Mouse (Mus musculus) heart, adult 10 weeks (tissue): ENCODE results near the gene Cyth2. TPM values are rescaled to one million over a fixed set of nuclear protein-coding genes. Genes with fewer than 3 reads are reported as not detected.

Experiments
- polyA plus RNA-seq: library from polyadenylated mRNA; stranded (reverse); fragments of 350-450 nt; fragmentation: Illumina TruSeq; extraction: RNeasy Lipid Tissue Mini Kit (QIAGEN cat#74804); gene quantifications from one replicate; pipeline ENCODE4 v1.2.3, GENCODE M21; 2014; ENCODE audit warnings: low read depth, low replicate concordance

Cyth2 gene
- 56.6 TPM for polyA plus RNA-seq

GRCm38 (mm10) chr7:45813787-45814779, at the start of gene Cyth2:
Gene Cyth2 (minus strand): TSS chr7:45814581.

DNA sequence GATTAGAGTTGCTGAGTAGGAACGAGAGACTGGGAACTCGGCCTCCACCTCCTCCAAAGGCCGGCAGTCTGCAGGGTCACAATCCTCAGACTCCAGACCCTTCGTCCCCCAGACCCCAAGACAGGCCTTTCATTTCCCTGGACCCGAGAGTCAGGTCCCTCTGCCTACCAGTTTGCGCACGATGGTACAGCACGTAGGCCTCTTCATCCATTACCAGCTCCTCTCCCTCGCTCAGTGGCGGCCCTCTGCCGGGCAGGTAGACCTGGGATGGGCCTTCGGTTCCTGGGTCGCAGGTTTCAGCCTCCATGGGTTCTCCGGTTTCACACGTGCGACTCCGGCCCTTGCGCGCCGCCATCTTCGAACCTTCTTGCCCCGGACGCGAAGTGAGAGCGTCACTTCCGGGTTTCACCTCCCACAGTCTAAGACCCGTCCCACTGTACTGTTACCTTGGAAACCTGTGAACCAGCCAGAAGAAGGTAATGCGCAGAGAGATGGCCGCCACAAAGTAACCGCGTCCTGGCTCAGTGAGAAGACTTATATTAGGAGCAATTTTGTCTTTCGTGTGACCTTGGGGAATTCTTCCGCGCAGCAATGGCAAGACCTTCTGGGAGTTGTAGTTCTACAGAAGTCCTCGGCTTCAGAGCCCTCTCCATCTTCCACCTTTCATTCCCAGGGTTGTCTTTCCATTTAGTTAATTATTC, 16.2 kb upstream of the Cyth2 start, which contains the start of gene Grwd1:
Gene Grwd1, minus strand, starts transcription at position 518 of the 701 bp plus-strand sequence.

DNA sequence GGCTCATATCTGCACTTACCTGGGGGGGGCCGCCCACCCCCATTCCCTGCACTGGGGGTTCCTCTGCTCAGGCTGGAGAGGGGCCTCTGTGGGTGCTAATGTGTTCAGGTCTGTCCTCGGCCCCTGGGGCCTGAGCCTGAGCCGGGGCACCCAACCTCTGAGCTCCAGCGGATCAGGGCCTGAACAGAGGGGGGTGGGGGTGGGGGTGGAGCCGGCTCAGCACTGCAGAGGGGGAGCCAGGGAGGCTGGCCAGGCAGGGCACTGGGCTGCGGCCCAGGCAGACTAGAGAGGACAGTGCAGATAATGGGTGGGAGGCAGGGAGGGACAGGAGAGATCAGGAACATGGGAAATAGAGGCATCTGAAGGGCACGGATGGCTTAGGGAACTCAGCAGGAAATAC, 10.2 kb upstream of the Cyth2 start, which contains the start of gene Kcnj14:
Gene Kcnj14, minus strand, starts transcription at position 185 of the 400 bp plus-strand sequence.

GRCm38 (mm10) chr7:45784524-45785372, 29.6 kb downstream of the Cyth2 start, which contains the start of gene Sult2b1:
Gene Sult2b1 (minus strand): TSS chr7:45784669.

DNA sequence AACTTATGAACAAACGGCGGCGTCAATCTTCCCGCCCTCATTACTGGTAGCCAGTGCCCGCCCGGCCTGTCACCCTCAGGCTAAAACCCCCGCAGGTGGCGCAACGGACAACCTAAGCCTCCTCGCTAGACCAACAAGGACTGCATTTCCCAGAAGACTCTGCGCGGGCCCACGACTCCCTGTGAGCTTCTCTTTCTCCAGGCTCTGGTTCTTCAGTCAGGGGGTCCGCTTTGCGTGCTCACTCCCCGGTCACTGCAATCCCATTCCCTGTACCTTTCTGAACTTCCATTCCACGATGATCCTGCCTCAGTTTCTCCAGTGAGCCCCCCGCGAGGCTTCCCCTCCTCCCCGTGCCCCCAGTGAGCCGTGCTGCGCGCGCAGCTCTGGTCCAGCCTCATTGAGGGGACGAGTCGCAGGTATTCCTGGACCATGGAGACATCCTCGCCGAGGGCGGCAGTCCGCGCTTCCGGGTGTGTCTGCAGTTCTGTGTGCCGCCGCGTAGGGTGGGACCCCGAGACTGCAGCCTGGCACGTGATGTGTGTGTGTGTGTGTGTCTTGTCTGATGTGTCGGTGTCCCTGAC, 30.8 kb downstream of the Cyth2 start, which contains the start of gene Lmtk3:
Gene Lmtk3, plus strand, starts transcription at position 228 of the 581 bp plus-strand sequence.

Other genes with a start within 250 kb of the Cyth2 start
- 137 TPM for gene Bcat2, start 244.4 kb downstream of the Cyth2 start, polyA plus RNA-seq
- not detected for gene Fgf21, start 199.1 kb downstream of the Cyth2 start, polyA plus RNA-seq
- gene Fut1, start 197.3 kb downstream of the Cyth2 start, polyA plus RNA-seq: not detected
- gene Izumo1, start 192.8 kb downstream of the Cyth2 start, polyA plus RNA-seq: 0.31 TPM
- 16.5 TPM for gene Rasip1, start 187.1 kb downstream of the Cyth2 start, polyA plus RNA-seq
- gene Mamstr, start 174.6 kb downstream of the Cyth2 start, polyA plus RNA-seq: 5.1 TPM
- 1.1 TPM for gene Fut2, start 148.2 kb downstream of the Cyth2 start, polyA plus RNA-seq
- not detected for gene Ntn5, start 130.6 kb downstream of the Cyth2 start, polyA plus RNA-seq
- gene Sec1, start 120.2 kb downstream of the Cyth2 start, polyA plus RNA-seq: 0.47 TPM
- gene Car11, start 114.7 kb downstream of the Cyth2 start, polyA plus RNA-seq: 8.2 TPM
- 17.7 TPM for gene Dbp, start 109.5 kb downstream of the Cyth2 start, polyA plus RNA-seq
- 502 TPM for gene Rpl18, start 99.1 kb downstream of the Cyth2 start, polyA plus RNA-seq
- gene Sphk2, start 96.6 kb downstream of the Cyth2 start, polyA plus RNA-seq: 19.3 TPM
- not detected for gene Fam83e, start 93.4 kb downstream of the Cyth2 start, polyA plus RNA-seq
- gene Spaca4, start 88.8 kb downstream of the Cyth2 start, polyA plus RNA-seq: not detected
- gene Lmtk3, start 30.8 kb downstream of the Cyth2 start, polyA plus RNA-seq: not detected
- gene Sult2b1, start 29.9 kb downstream of the Cyth2 start, polyA plus RNA-seq: not detected
- 0.47 TPM for gene Kcnj14, start 10.2 kb upstream of the Cyth2 start, polyA plus RNA-seq
- 13.0 TPM for gene Grwd1, start 16.4 kb upstream of the Cyth2 start, polyA plus RNA-seq
- 146 TPM for gene Kdelr1, start 58.2 kb upstream of the Cyth2 start, polyA plus RNA-seq
- gene Grin2d, start 63.8 kb upstream of the Cyth2 start, polyA plus RNA-seq: 0.42 TPM
- gene Syngr4, start 82.1 kb upstream of the Cyth2 start, polyA plus RNA-seq: not detected
- gene Tmem143, start 82.4 kb upstream of the Cyth2 start, polyA plus RNA-seq: 106 TPM
- gene Emp3, start 106.8 kb upstream of the Cyth2 start, polyA plus RNA-seq: 34.2 TPM
- 2.2 TPM for gene Ccdc114, start 109.5 kb upstream of the Cyth2 start, polyA plus RNA-seq
- gene Abcc6, start 215.7 kb upstream of the Cyth2 start, polyA plus RNA-seq: not detected
- 68.8 TPM for gene Nomo1, start 219.1 kb upstream of the Cyth2 start, polyA plus RNA-seq